Mouse (Mus musculus): ENCODE measurements around the gene Asphd2.

DNA sequence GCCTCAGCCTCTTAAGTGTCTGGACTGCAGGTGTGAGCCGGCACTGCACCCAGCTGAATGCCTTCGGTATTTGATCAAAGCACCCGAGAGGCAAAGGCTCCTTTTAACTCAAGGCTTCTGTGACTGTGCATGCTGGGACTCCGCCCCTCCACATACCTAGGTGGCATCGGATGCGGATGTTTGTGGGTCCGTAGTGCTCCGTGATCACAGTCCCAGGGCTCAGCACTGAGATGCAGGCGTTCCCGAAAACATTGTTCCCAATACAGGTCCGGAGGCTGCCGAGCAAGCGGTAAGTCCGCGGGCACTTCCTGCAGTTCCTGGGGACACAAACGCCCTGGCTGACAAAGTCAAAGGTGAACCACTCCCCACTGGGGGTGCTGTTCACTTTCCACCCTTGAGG lies 3.7 kb downstream of the Asphd2 start:
- no peak for TF ChIP-seq CTCF (IDR thresholded peaks at IDR 0.05; ENCODE audit: borderline replicate concordance, extremely low read depth, insufficient read depth, insufficient read length)
- no peak for TF ChIP-seq POLR2A (IDR thresholded peaks at IDR 0.05; ENCODE audit: borderline replicate concordance, extremely low read depth, insufficient read depth, insufficient read length, poor library complexity, severe bottlenecking)
